Mouse (Mus musculus) natural killer cell, adult 2 months (primary cell): ENCODE results near the gene Rpl38.

Experiments
- DNase-seq, 2 experiments: peaks; one replicate each; pipeline ENCODE4 v3.0.0; 2022; ENCODE audit warnings: low spot score in 2 of 2

Rpl38 gene

DNA sequence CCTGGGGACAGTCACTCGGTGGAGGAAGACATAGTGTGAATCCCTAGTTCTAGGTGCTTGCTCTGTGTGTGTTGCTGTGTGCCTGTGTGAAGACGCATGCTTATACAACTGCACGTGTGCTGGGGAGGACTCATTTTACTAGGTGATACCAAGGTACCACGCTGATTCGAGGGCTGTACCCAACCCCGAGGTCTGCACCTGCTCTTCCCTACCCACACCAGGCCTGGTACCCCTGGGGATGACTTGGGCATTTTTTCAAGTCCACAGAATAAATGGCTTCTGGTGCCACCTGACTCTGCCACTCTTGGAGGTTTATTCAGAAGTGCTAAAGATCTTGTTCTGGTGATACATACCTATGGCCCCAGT, 34.7 kb downstream of the Rpl38 start:
- DNase-seq, result no peak

DNA sequence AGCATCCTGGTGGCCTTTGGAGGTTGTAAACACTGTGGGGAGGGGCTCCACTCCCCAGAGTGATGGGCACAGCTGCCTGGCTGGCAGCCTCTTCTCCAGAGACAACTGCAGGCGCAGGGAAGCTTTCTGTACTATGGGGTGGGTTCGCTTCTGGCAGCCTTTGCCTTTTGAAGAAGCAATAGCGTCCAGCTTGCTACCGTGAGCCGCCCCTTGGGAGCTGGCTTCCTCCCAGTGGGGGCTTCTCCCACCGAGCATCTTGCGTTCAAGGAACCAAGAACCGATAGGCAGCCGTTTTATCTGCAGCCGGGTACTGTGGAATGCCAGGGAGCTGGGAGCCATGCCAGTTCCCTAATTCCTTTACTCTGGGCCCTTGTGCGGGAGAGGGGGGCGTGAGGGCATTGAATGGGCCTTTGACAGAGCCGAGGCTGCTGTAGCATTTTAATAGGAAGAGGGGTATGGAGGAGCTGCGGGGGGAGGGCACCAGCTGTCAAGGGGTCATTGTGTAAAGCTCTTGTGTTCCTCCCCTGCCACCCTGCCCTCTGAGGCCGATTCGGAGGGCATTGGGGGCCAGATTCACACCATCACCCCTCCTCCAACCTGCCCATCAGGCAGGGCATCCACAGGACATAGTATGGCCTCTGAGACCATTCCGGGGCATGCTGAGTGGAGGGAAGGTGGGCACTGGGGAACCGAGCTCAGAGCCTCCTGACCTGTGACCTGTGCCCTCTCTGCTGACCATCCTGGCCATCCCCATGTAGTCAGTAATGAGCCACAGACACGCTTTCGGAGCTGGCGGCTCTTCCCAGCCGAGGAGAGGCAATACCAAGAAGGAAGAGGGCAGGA, 36.0 kb downstream of the Rpl38 start:
- no peak for DNase-seq

DNA sequence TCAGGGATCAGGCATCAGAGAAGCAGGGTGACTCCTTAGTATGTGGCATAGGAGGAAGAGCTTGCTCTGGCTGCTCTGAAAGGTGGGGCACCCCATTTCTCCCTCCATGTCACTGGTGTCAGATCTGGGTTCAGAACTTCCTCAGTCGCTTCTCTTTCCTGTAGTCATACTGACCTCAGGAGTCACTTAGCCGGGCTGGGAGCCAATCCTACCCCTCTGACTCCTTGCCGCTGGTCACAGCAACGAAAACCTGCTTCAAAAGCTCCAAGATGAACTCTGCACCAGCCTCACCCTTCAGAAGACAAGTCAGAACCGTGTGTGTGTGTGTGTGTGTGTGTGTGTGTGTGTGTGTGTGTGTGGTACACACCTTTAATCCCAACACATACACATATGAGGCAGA, 38.0 kb downstream of the Rpl38 start:
- DNase-seq, result no peak

DNA sequence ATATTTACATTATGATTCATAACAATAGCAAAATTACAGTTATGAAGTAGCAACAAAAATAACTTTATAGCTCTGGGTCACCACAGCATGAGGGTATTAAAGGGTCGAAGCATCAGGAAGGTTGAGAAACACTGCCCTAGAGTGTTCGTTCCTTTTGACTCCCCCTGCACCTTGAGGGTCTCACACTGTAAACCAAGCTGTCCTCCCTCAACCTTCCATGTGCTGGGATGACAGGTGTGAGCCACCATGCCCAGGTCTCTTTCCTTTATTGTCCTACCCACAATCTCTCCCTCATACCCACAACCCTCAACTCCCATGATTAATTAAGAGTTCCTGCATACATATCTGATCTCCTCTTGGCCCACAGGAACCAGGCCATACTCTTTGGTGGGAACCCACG, 43.1 kb downstream of the Rpl38 start:
- DNase-seq, result no peak

DNA sequence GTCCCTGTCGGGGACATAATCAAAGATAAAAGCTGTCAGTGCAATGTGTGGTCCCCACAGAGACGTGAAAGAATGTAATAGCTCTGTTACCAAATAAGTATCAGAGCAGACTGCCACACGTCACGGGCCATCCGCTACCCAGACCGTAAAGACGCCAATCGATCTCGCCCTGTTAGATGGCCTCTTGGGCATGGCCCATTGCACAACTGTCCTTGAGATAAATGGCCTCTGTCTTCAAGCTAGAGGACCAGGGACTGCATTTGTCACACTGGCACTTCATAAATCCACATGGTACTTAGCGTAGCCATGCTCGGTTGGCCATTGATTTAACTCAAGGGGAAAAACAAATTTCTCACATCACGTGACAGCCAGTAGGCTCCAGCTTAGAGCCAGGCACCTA, 43.5 kb downstream of the Rpl38 start:
- no peak for DNase-seq

DNA sequence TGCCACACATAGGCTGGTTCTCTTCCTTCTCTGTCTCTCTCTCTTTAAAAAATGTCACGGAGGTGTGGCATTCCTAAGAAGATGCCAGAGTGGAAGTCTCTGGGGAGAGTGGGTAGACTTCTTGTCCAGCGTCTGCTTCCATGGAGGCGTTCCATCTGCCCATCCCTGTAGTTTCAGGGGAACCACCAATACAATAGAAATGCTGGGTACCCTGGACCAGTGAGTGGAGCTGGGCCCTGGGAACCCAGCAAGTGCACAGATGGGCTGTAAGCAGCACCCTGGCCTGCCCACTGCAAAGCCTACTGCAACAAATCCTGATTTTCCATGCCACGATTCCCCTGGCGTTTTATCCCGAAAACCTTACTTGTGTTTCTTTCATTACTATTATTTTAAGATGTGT, 46.2 kb downstream of the Rpl38 start:
- DNase-seq, result no peak

DNA sequence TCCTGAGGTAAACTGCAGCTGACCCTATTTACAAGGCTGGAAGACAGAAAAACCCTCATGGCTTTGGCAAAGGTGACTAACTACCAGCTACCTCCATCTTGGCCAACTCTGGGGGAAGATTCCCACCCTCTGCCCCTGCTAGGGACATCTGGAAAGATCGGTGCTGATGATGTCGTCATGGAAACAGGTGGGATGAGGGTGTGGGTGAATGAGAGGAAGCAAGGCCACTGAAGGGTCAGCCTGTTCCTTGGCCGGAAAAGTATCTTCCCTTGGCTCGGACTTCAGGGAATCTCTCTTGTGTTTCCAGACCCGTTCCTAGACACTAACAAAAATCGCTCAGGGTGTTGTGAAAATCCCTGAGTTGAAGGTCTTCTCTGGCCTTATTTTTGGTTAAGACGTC, 47.2 kb downstream of the Rpl38 start:
- DNase-seq, result no peak

DNA sequence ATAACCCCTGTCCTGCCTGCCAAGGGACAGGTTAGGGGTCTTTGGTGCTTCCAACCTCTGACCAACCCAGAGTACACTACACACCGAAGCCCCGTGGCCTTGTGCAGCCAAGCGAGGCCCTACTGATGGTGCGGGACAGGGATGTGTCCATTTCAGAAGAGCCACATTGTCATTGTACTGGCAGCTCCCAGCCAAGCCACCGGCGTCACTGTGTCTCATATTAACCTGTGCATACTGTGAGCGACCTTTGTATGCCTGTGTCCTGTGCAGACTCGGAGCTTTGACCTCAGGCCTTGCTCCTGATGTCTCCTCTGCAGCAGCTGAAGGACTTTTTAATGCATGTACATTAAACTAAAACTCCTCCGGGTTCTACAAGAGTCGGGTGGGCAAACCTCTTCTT, 52.2 kb downstream of the Rpl38 start:
- no peak for DNase-seq
